Mouse (Mus musculus) heart, postnatal 10 days (tissue): ENCODE measurements at regions not wholly inside any gene's neighbourhood (a gene's known extent, or its start where the extent isn't known, plus 50 kb on each side); places are given as distances from the start of the nearest gene placed in this dataset.
A peak's percentile ranks its signal among the peaks of the same experiment; 100 is the strongest.
"Not testable (repeated sequence)": the region's sequence is repeated elsewhere in the genome, so short reads cannot be mapped to it uniquely, and the experiment has no call there.

Source experiments
- DNase-seq, 2 experiments: peaks; one replicate each; pipeline ENCODE4 v3.0.0; 2021
- intact Hi-C: fragments of 180-260 bp; cut with DNase I; formaldehyde crosslinking; loops from one replicate; pipeline ENCODE4 v1.15.1; 2025

DNA sequence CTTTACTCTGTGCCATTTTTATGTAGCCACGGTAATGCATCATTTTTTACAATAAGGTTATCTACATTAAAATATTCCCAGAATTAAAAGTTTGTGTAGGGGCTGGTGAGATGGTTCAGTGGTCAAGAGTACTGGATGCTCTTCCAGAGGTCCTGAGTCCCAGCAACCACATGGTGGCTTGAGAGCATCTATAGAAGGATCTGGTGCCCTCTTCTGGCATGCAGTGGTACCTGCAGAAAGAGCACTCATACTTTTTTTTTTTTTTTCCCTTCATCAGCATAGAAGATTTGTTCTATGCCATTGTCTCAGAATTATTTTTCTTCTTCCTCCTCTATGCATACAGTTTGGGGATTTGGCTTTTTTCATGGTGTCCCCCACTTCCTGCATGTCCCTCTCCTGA lies 84.9 kb upstream of the Prkcq start:
- peak; percentile 3 to 13 for DNase-seq
- intact Hi-C loops: no loop called here

DNA sequence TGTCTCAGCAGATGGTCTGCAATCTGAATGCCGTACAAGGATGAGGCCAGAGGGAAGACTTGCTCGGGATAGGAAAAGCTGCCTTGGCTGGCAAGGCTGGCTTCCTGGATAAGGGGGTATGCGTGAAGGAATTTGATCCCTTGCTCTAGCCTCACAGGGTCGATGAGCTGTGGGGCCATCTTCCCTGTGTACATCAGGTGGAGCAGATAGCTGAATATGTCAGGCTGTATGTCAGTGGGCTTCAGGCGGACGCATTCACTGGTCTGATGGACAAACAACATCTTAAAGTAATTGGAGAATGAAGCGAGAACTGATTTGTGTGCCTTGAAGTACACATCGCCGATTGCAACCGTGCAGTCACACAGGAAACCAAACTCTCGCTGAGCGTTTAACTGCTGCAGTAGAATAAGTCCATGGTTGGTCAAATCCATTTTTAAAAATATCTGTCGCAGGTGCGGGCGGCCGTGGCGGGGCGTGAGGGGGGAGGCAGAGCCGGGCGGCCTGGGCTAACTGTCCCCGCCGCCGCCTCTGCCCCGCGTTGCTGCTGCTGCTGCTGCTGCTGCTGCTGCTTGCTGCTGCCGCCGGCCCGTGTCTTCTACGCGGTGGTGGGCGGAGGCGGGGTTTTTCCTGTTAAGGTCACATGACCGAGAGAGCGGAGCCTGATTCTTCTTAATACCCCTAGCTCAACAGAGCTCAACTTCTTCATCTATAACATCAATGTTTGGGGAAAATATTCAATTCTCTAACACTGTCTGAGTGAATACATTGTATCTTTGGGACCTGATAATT lies 71.9 kb upstream of the Prkcq start:
- peak in 1 of 2 experiments; percentile 5 for DNase-seq
- intact Hi-C loops: not testable (repeated sequence)

GRCm38 (mm10) chr2:11113191-11113590 lies 58.7 kb upstream of the Prkcq start:
- intact Hi-C loops: loop anchor here (1.0 to 5.0 kb wide), 4 partner anchors 59 to 175 kb away; partner anchors contain the start of gene Prkcq
- DNase-seq: peak; percentile 60 to 74

- no peak for DNase-seq
- intact Hi-C loops: no loop called here
These were observed 53.3 kb upstream of the Prkcq start for GRCm38 (mm10) chr2:11118625-11119024.

- intact Hi-C loops: no loop called here
- DNase-seq: no peak
These were observed 52.6 kb upstream of the Prkcq start for GRCm38 (mm10) chr2:11119301-11119700.
